Mouse (Mus musculus) embryo, embryonic 10.5 days (tissue): ENCODE results near the gene Parp9.
"Not testable (repeated sequence)": the region's sequence is repeated elsewhere in the genome, so short reads cannot be mapped to it uniquely, and the experiment has no call there.

Source experiments
- DNase-seq: peaks from one replicate; pipeline ENCODE4 v3.0.0-alpha.2; 2015; ENCODE audit warnings: low spot score

Parp9 gene

GRCm38 (mm10) chr16:35998852-35999251 lies 60.6 kb downstream of the Parp9 start:
- not testable (repeated sequence) for DNase-seq

GRCm38 (mm10) chr16:36008396-36008795 lies 70.1 kb downstream of the Parp9 start:
- DNase-seq = no peak

GRCm38 (mm10) chr16:36016335-36016734 lies 78.1 kb downstream of the Parp9 start:
- DNase-seq = no peak
